Mouse (Mus musculus) adrenal gland, postnatal 36 days (tissue): ENCODE results near the gene 9030612E09Rik. TPM values are rescaled to one million over a fixed set of nuclear protein-coding genes. Genes with fewer than 3 reads are reported as not detected.
A peak's percentile ranks its signal among the peaks of the same experiment; 100 is the strongest.

ENCODE experiments used
- DNase-seq, 2 experiments: peaks; one replicate each; pipeline ENCODE4 v3.0.0; 2021; ENCODE audit warnings: mixed read lengths in 1 of 2
- total RNA-seq, 2 experiments: library from RNA; stranded (reverse); gene quantifications; 2 replicates each; pipeline ENCODE4 v1.2.3; 2021

The 9030612E09Rik gene
- total RNA-seq, 2 experiments from 2014 or later, result 0.30 to 0.33 TPM

GRCm38 (mm10) chr10:43203865-43204264 is 29.4 kb downstream of the 9030612E09Rik start:
- no peak for DNase-seq

GRCm38 (mm10) chr10:43211866-43212265 is 37.4 kb downstream of the 9030612E09Rik start:
- peak; percentile 22 to 55 for DNase-seq

- no peak for DNase-seq
Observed at GRCm38 (mm10) chr10:43217361-43217900, 42.9 kb downstream of the 9030612E09Rik start.

- no peak for DNase-seq
Observed at GRCm38 (mm10) chr10:43220479-43220878, 46.0 kb downstream of the 9030612E09Rik start.

- DNase-seq, result peak; percentile 96
Observed at GRCm38 (mm10) chr10:43220910-43221625, 46.6 kb downstream of the 9030612E09Rik start, which contains the start of gene Pdss2. Gene Pdss2, plus strand, starts transcription at chr10:43221486.

GRCm38 (mm10) chr10:43221659-43222058 is 47.2 kb downstream of the 9030612E09Rik start:
- DNase-seq, result peak; percentile 18 to 32

GRCm38 (mm10) chr10:43223391-43223790 is 48.9 kb downstream of the 9030612E09Rik start:
- no peak for DNase-seq

Other genes starting within 250 kb of the 9030612E09Rik start
- 1 to 10 TPM; 4.6 to 6.2 TPM for gene Sobp, start 174 bp upstream of the 9030612E09Rik start, total RNA-seq
- gene Pdss2, start 46.8 kb downstream of the 9030612E09Rik start, total RNA-seq, result 10 to 100 TPM; 17.2 to 19.6 TPM